Mouse (Mus musculus) liver, adult 2 months (tissue): ENCODE data around the gene Calhm4.

Experiments used
- CTCF ChIP-seq: fragments of 200-500 bp; IDR thresholded peaks from 2 replicates; pipeline ENCODE4 v1.5.1; 2011; ENCODE audit warnings: low read depth, low read length, control low read depth
- POLR2A ChIP-seq: fragments of 200-500 bp; IDR thresholded peaks from 2 replicates; pipeline ENCODE4 v1.6.1; 2011; ENCODE audit warnings: low read length, control low read depth; ENCODE audit not compliant: insufficient read depth; ENCODE audit errors: extremely low read depth

GRCm38 (mm10) chr10:34044210-34044609, at the start of gene Calhm4:
- TF ChIP-seq POLR2A (no peak), CTCF (no peak)
